ENCODE assay signal across 1 mouse cellular context in the genomic region with DNA sequence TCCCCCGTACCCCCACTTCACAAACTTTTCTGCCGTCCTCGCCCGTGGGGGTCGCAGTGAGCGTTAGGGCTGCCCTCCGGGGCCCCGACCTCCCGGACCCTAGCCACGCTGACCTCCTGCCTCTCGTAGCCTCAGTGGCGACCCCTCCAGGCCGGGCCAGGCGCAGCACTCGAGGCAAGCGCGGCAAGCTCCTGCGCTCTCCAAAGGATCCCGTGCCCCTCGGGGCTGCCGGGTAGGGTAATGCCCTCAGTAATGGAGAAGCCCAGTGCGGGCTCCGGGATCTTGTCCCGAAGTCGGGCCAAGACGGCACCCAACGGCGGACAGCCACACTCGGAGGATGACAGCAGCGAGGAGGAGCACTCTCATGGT.
TF ChIP-seq lines count a peak whose summit lies in the region.

No protein-coding gene starts in this region.

TF ChIP-seq in CH12.LX, 34 proteins besides CTCF, POLR2A, EP300 and RAD21 (continued from another document):
- TF ChIP-seq NRF1 (IDR thresholded peaks at IDR 0.05; ENCODE audit: low read depth, low read length) (peak; percentile 34; the same call in 1 of the 2 replicates), MAFK (IDR thresholded peaks at IDR 0.05; ENCODE audit: insufficient replicate concordance, low read length) (no peak), CHD2 (IDR thresholded peaks at IDR 0.05; ENCODE audit: low read length) (peak; percentile 15; the same call in 1 of the 2 replicates), SIN3A (IDR thresholded peaks at IDR 0.05; ENCODE audit: low read length) (no peak; the same call in 1 of the 2 replicates), JUND (conservative IDR thresholded peaks at IDR 0.05; ENCODE audit: low read depth, low read length) (no peak), GABPA (IDR thresholded peaks at IDR 0.05; ENCODE audit: insufficient replicate concordance, low read depth, low read length) (no peak), UBTF (IDR thresholded peaks at IDR 0.05; ENCODE audit: low read depth, low read length) (no peak; the same call in 1 of the 2 replicates), ZKSCAN1 (IDR thresholded peaks at IDR 0.05; ENCODE audit: borderline replicate concordance, low read depth, low read length) (no peak), PAX5 (IDR thresholded peaks at IDR 0.05; ENCODE audit: low read length) (no peak), MYC (IDR thresholded peaks at IDR 0.05; ENCODE audit: low read depth, low read length) (no peak), ZNF384 (IDR thresholded peaks at IDR 0.05; ENCODE audit: low read depth, low read length) (no peak), MAZ (IDR thresholded peaks at IDR 0.05; ENCODE audit: low read depth, low read length) (0 out of 2 replicates have a peak, but pooled peaks have one; percentile 32), MAX (IDR thresholded peaks at IDR 0.05; ENCODE audit: low read length) (no peak; the same call in 1 of the 2 replicates), NELFE (IDR thresholded peaks at IDR 0.05; ENCODE audit: low read depth, low read length) (no peak), JUN (IDR thresholded peaks at IDR 0.05; ENCODE audit: insufficient read depth, low read depth, low read length) (no peak), USF1 (IDR thresholded peaks at IDR 0.05; ENCODE audit: low read depth, low read length) (no peak), MXI1 (IDR thresholded peaks at IDR 0.05; ENCODE audit: low read depth, low read length) (peak; percentile 70; the same call in 1 of the 2 replicates), CHD1 (IDR thresholded peaks at IDR 0.05; ENCODE audit: low read depth, low read length) (no peak), BHLHE40 (IDR thresholded peaks at IDR 0.05; ENCODE audit: low read depth, low read length) (peak; percentile 42; the same call in 1 of the 2 replicates), IRF4 (IDR thresholded peaks at IDR 0.05; ENCODE audit: low read depth, low read length) (peak; percentile 24; the same call in 1 of the 2 replicates), SMC3 (IDR thresholded peaks at IDR 0.05; ENCODE audit: low read depth, low read length) (peak; percentile 44; the same call in 1 of the 2 replicates), KAT2A (IDR thresholded peaks at IDR 0.05; ENCODE audit: insufficient replicate concordance, low read length) (no peak), ZMIZ1 (IDR thresholded peaks at IDR 0.05; ENCODE audit: low read depth, low read length) (no peak), ETS1 (conservative IDR thresholded peaks at IDR 0.05; ENCODE audit: low read depth, low read length) (no peak), MEF2A (IDR thresholded peaks at IDR 0.05; ENCODE audit: borderline replicate concordance, low read depth, low read length) (no peak)
